Mouse (Mus musculus) T-helper 2 cell (primary cell): Measurements from ENCODE around the gene Tent2.

Experiments used
- in situ Hi-C: fragments of 300-600 bp; cut with MboI, MseI; formaldehyde crosslinking; loops from one replicate; pipeline ENCODE4 v1.15.1; 2025; ENCODE audit warnings: high pct_unique_total_duplicates

The Tent2 gene

GRCm38 (mm10) chr13:93143819-93144283 lies 48.3 kb downstream of the Tent2 start:
- in situ Hi-C loops: no loop called here

- in situ Hi-C loops: no loop called here
These were observed 51.0 kb downstream of the Tent2 start for GRCm38 (mm10) chr13:93141184-93141583.

GRCm38 (mm10) chr13:93138059-93138458 lies 54.1 kb downstream of the Tent2 start:
- in situ Hi-C loops: loop anchor here (5.0 kb wide), 1 partner anchor 51 kb away; no protein-coding TSS in a partner anchor

GRCm38 (mm10) chr13:93137098-93137497 lies 55.1 kb downstream of the Tent2 start:
- in situ Hi-C loops: loop anchor here (5.0 kb wide), 1 partner anchor 50 kb away; no protein-coding TSS in a partner anchor

DNA sequence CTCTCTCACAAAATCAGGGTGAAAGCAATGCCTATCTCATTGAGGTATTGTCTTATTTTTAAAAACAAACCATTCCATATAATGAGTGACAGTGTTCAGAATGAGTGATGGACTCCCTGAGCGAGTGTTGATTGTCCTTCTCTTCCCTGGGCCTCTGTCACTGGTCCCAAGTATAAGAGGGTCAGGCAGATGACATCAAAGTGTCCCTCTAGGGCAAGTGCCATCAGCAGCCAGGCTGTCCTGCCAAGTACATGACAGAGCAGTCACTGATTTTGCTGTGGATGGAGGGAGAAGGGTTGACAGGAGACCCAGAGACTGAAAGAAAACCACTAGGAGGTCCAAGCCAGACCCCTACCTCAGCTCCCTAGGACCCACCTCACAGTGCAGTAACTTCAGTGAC lies 55.9 kb downstream of the Tent2 start:
- in situ Hi-C loops: loop anchor here (5.0 kb wide), 1 partner anchor 49 kb away; no protein-coding TSS in a partner anchor

- in situ Hi-C loops: loop anchor here (5.0 kb wide), 1 partner anchor 48 kb away; no protein-coding TSS in a partner anchor
These were observed 56.7 kb downstream of the Tent2 start for GRCm38 (mm10) chr13:93135501-93135900.

- in situ Hi-C loops: no loop called here
These were observed 61.5 kb downstream of the Tent2 start for GRCm38 (mm10) chr13:93130674-93131073.

- in situ Hi-C loops: loop anchor here (10.0 kb wide), 1 partner anchor 354 kb away; no protein-coding TSS in a partner anchor
These were observed 63.2 kb downstream of the Tent2 start for GRCm38 (mm10) chr13:93128961-93129360.

- in situ Hi-C loops: loop anchor here (10.0 kb wide), 1 partner anchor 353 kb away; no protein-coding TSS in a partner anchor
These were observed 63.9 kb downstream of the Tent2 start for GRCm38 (mm10) chr13:93128111-93128860.

DNA sequence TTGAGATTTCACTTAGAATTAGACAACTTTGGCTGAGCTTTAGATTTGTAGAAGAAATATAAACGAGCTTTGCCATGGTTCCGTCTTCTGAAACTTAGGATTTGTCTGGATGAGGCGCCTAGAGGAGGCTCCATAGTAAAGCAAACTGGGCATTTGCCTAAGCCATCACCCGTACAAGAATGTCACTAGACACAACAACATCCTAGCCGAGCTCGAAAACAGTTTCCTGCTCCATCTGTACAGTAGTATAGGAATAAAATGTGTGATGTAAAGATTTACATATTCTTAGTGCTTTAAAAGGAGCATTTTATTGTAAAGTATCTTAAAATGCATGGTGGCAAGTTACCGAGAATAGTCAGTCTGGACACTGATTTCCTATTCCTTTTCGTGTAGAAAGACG lies 69.9 kb downstream of the Tent2 start:
- in situ Hi-C loops: loop anchor here (10.0 kb wide), 1 partner anchor 348 kb away; no protein-coding TSS in a partner anchor

GRCm38 (mm10) chr13:93117241-93117640 lies 74.9 kb downstream of the Tent2 start:
- in situ Hi-C loops: no loop called here

DNA sequence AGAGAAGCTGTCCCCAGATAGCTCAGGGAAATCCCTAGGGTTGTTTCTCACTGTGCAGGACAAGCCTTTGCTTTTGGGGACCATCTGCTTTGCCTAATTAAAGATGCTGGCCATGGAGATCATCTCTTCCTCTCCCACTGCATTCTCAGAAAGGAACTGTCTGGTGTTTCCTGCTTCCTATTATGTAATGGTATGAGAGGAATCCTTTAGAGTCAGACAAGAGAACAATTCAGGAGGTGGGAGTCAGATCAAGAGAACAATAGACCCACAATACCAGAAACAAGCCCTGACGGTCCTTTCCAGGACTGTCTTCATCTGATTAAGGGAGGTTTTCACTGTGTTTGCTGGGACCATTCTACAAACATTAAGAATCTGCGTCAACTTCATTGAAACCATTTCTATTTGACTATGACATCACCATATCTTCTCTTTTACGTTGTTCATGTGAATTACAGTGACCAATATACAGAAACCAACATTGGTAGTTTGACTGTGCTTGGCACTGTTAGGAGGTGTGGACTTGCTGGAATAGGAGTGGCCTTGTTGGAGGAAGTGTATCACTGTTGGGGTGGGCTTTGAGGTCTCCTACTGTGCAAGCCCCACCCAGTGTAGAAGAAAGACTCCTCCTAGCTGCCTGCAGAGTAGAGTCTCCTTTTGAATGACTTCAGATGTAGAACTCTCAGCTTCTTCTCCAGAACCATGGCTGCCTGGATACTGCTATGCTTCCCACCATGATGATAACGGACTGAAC lies 89.7 kb downstream of the Tent2 start:
- in situ Hi-C loops: no loop called here

- in situ Hi-C loops: no loop called here
These were observed 93.6 kb downstream of the Tent2 start for GRCm38 (mm10) chr13:93098596-93098995.

DNA sequence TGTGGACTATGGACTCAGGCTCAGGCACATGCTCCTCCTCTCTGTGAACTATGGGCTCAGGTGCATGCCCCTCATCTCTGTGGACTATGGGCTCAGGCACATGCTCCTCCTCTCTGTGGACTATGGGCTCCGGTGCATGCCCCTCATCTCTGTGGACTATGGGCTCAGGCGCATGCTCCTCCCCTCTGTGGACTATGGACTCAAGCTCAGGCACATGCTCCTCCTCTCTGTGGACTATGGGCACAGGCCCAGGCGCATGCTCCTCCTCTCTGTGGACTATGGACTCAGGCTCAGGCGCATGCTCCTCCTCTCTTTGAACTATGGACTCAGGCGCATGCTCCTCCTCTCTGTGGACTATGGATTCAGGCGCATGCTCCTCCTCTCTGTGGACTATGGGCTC lies 95.5 kb downstream of the Tent2 start:
- in situ Hi-C loops: no loop called here
